Mouse (Mus musculus) lung, embryonic 14.5 days (tissue): ENCODE measurements around the gene Hist1h2ai. TPM values are rescaled to one million over a fixed set of nuclear protein-coding genes. Genes with fewer than 3 reads are reported as not detected.
"Not testable (repeated sequence)": the region's sequence is repeated elsewhere in the genome, so short reads cannot be mapped to it uniquely, and the experiment has no call there.

Source experiments
- ATAC-seq: fragments of 200-750 bp; cut with Nextera tagmentation; 2 replicates; pipeline ENCODE4 v1.8.0; 2017; ENCODE audit warnings: mild to moderate bottlenecking, moderate TSS enrichment, moderate library complexity; ENCODE audit not compliant: insufficient read depth
- DNase-seq: peaks from one replicate; pipeline ENCODE4 v3.0.0-alpha.2; 2015
- H3K27ac ChIP-seq: fragments of 300-500 bp; sonication (generic); 2 replicates; pipeline ENCODE4 v1.5.1; 2014; ENCODE audit warnings: low read depth, mild to moderate bottlenecking, moderate library complexity
- H3K27me3 ChIP-seq: fragments of 300-500 bp; sonication (generic); 2 replicates; pipeline ENCODE4 v1.6.1; 2014; ENCODE audit warnings: low read length, control low read depth; ENCODE audit not compliant: insufficient read depth
- H3K36me3 ChIP-seq: fragments of 300-500 bp; sonication (generic); 2 replicates; pipeline ENCODE4 v1.6.1; 2014; ENCODE audit warnings: control low read depth; ENCODE audit not compliant: insufficient read depth
- H3K4me1 ChIP-seq: fragments of 300-500 bp; sonication (generic); 2 replicates; pipeline ENCODE4 v1.6.1; 2014; ENCODE audit warnings: antibody characterized with exemption, control low read depth; ENCODE audit not compliant: insufficient read depth
- H3K4me2 ChIP-seq: fragments of 300-500 bp; sonication (generic); 2 replicates; pipeline ENCODE4 v1.6.1; 2014; ENCODE audit warnings: mild to moderate bottlenecking
- H3K4me3 ChIP-seq: fragments of 300-500 bp; sonication (generic); 2 replicates; pipeline ENCODE4 v1.5.1; 2014; ENCODE audit warnings: low read depth, low read length
- H3K9ac ChIP-seq: fragments of 300-500 bp; sonication (generic); 2 replicates; pipeline ENCODE4 v1.6.1; 2014
- H3K9me3 ChIP-seq: fragments of 300-500 bp; sonication (generic); 2 replicates; pipeline ENCODE4 v1.6.1; 2016; ENCODE audit warnings: low read depth, low read length, control low read depth
- CTCF ChIP-seq: IDR thresholded peaks from 2 replicates; pipeline ENCODE4 v1.5.1; 2016; ENCODE audit warnings: antibody characterized with exemption, low read depth
- WGBS: fragments of 180-500 bp; shearing (Covaris S2); extraction: QIAGEN DNeasy Blood & Tissue Kit; methylation state at CpG from one replicate; pipeline ENCODE4 v1.1.7; 2014; 5-methylcytosine and 5-hydroxymethylcytosine counted together
- microRNA-seq: library from miRNA; unstranded; fragments of <30 nt; microRNA quantifications from one replicate; pipeline ENCODE4, GENCODE M21; 2016; ENCODE audit warnings: borderline number of aligned reads
- polyA plus RNA-seq: library from polyadenylated mRNA; unstranded; fragments of >200 nt; fragmentation: Nextera tagmentation; extraction: Ambion mirVana; gene quantifications from 2 replicates; pipeline ENCODE4 v1.2.1, GENCODE M21; 2014

Hist1h2ai gene
- polyA plus RNA-seq, 1 experiment from 2014 or later, result 42.9 TPM

GRCm38 (mm10) chr13:21753524-21754285 is 37.5 kb downstream of the Hist1h2ai start, which contains the start of the genes Hist1h2ak and Hist1h2bn:
TSS of gene Hist1h2ak (minus strand) at chr13:21753827.
TSS of gene Hist1h2bn (plus strand) at chr13:21754123.
- Histone ChIP-seq H3K4me3 (peak within 1 kb of the TSS; percentile 46), H3K27ac (peak within 1 kb of the TSS; percentile 98), H3K9ac (peak within 1 kb of the TSS; percentile 79), H3K4me2 (peak within 1 kb of the TSS; percentile 75)
- not testable (repeated sequence) for H3K27me3 ChIP-seq, H3K9me3 ChIP-seq, H3K4me1 ChIP-seq, H3K36me3 ChIP-seq
- TF ChIP-seq CTCF, result peak; percentile 26; the same call in 1 of the 2 replicates
- peak; percentile 97 for DNase-seq
- under 1% methylated on average over 42 of the region's 50 CpGs for WGBS
- ATAC-seq, result peak; percentile 92

- H3K4me1 ChIP-seq, H3K27me3 ChIP-seq, H3K9me3 ChIP-seq, H3K36me3 ChIP-seq: not testable (repeated sequence)
- under 1% methylated on average over 15 of the region's 26 CpGs for WGBS
- Histone ChIP-seq H3K4me2 (peak overlapping the region; percentile 75), H3K9ac (peak overlapping the region; percentile 79), H3K4me3 (peak overlapping the region; percentile 46), H3K27ac (peak overlapping the region; percentile 98)
- ATAC-seq (peak; percentile 7; the same call in 1 of the 2 replicates), DNase-seq (peak; percentile 86)
Measured at GRCm38 (mm10) chr13:21754294-21755001, 38.2 kb downstream of the Hist1h2ai start.

GRCm38 (mm10) chr13:21755707-21756106 is 39.5 kb downstream of the Hist1h2ai start:
- no peaks in the 10 kb centered on the region for H3K4me1 ChIP-seq
- peak overlapping the region; percentile 70 for H3K4me2 ChIP-seq
- peak overlapping the region; percentile 46 for H3K4me3 ChIP-seq
- no peak for ATAC-seq
- no peaks in the 10 kb centered on the region for H3K27me3 ChIP-seq
- no peak overlapping the region for H3K27ac ChIP-seq
- H3K9me3 ChIP-seq, result no peaks in the 10 kb centered on the region
- H3K9ac ChIP-seq, result peak overlapping the region; percentile 28; the same call in 1 of the 2 replicates
- no peaks in the 10 kb centered on the region for H3K36me3 ChIP-seq
- DNase-seq, result no peak
- TF ChIP-seq CTCF, result no peak
- WGBS, result 51% methylated on average over 1 of the region's 1 CpGs

Small RNA genes within 50 kb of the gene (microRNA-seq; reads per million reads assigned to microRNA genes)
- gene Gm44357 (not detected), gene Gm44367 (not detected), gene Gm44454 (not detected)

Other genes with a start within 250 kb of the Hist1h2ai start
- 3.1 and 3.4 TPM in 2 replicates for gene Nkapl, start 247.9 kb upstream of the Hist1h2ai start, polyA plus RNA-seq
- gene Zkscan4, start 237.5 kb upstream of the Hist1h2ai start, polyA plus RNA-seq, result 3.4 and 3.5 TPM in 2 replicates
- not detected in 2 replicates for gene Gm10065, start 237.0 kb upstream of the Hist1h2ai start, polyA plus RNA-seq
- gene AK157302, start 221.2 kb upstream of the Hist1h2ai start, polyA plus RNA-seq, result 0.74 and 0.96 TPM in 2 replicates
- 6.6 and 7.6 TPM in 2 replicates for gene Gm11273, start 215.0 kb upstream of the Hist1h2ai start, polyA plus RNA-seq
- gene Zkscan8, start 185.3 kb upstream of the Hist1h2ai start, polyA plus RNA-seq, result 10.1 and 10.5 TPM in 2 replicates
- gene Olfr1366, start 173.6 kb upstream of the Hist1h2ai start, polyA plus RNA-seq, result 0.14 and 0.41 TPM in 2 replicates
- gene Olfr1535, start 156.5 kb upstream of the Hist1h2ai start, polyA plus RNA-seq, result 0.09 TPM in 1 of 2 replicates, not detected in the other
- not detected in 2 replicates for gene Olfr1364, start 134.7 kb upstream of the Hist1h2ai start, polyA plus RNA-seq
- gene Olfr1362, start 102.4 kb upstream of the Hist1h2ai start, polyA plus RNA-seq, result not detected in 2 replicates
- not detected in 2 replicates for gene Olfr11, start 73.9 kb upstream of the Hist1h2ai start, polyA plus RNA-seq
- gene Olfr1361, start 53.0 kb upstream of the Hist1h2ai start, polyA plus RNA-seq, result not detected in 2 replicates
- gene Olfr1360, start 39.0 kb upstream of the Hist1h2ai start, polyA plus RNA-seq, result not detected in 2 replicates
- not detected in 2 replicates for gene Olfr1359, start 18.3 kb upstream of the Hist1h2ai start, polyA plus RNA-seq
- 3.8 and 6.9 TPM in 2 replicates for gene Hist1h2bl, start 279 bp upstream of the Hist1h2ai start, polyA plus RNA-seq
- gene Hist1h3h, start 1.2 kb downstream of the Hist1h2ai start, polyA plus RNA-seq, result 13.9 and 23.8 TPM in 2 replicates
- gene Hist1h2bm, start 5.6 kb downstream of the Hist1h2ai start, polyA plus RNA-seq, result 4.9 and 8.0 TPM in 2 replicates
- gene Hist1h4j, start 18.6 kb downstream of the Hist1h2ai start, polyA plus RNA-seq, result 0.96 and 2.2 TPM in 2 replicates
- gene Hist1h4k, start 34.1 kb downstream of the Hist1h2ai start, polyA plus RNA-seq, result 6.4 and 8.8 TPM in 2 replicates
- 16.8 and 20.4 TPM in 2 replicates for gene Hist1h2ak, start 37.4 kb downstream of the Hist1h2ai start, polyA plus RNA-seq
- 2.0 and 3.1 TPM in 2 replicates for gene Hist1h2bn, start 37.7 kb downstream of the Hist1h2ai start, polyA plus RNA-seq
- 18.5 and 19.7 TPM in 2 replicates for gene Hist1h1b, start 64.2 kb downstream of the Hist1h2ai start, polyA plus RNA-seq
- 237 and 252 TPM in 2 replicates for gene Hist1h3i, start 66.9 kb downstream of the Hist1h2ai start, polyA plus RNA-seq
- gene Hist1h2an, start 70.8 kb downstream of the Hist1h2ai start, polyA plus RNA-seq, result 7.2 and 8.9 TPM in 2 replicates
- 2.0 and 3.4 TPM in 2 replicates for gene Hist1h2bp, start 71.0 kb downstream of the Hist1h2ai start, polyA plus RNA-seq
- 24.4 and 25.8 TPM in 2 replicates for gene Hist1h2bq, start 93.8 kb downstream of the Hist1h2ai start, polyA plus RNA-seq
- 1.9 TPM in 1 of 2 replicates, not detected in the other for gene Hist1h2ao, start 94.0 kb downstream of the Hist1h2ai start, polyA plus RNA-seq
- gene Hist1h4m, start 95.3 kb downstream of the Hist1h2ai start, polyA plus RNA-seq, result not detected in 2 replicates
- gene Hist1h4n, start 115.8 kb downstream of the Hist1h2ai start, polyA plus RNA-seq, result 31.8 and 32.5 TPM in 2 replicates
- gene Hist1h2ap, start 117.1 kb downstream of the Hist1h2ai start, polyA plus RNA-seq, result 5,437 and 5,439 TPM in 2 replicates
- gene Hist1h2br, start 117.3 kb downstream of the Hist1h2ai start, polyA plus RNA-seq, result 26.4 and 28.5 TPM in 2 replicates
- gene Zfp184, start 228.7 kb downstream of the Hist1h2ai start, polyA plus RNA-seq, result 16.0 and 16.4 TPM in 2 replicates